Mouse (Mus musculus) liver, embryonic 11.5 days (tissue): ENCODE measurements around the gene Sh3d19. TPM values are rescaled to one million over a fixed set of nuclear protein-coding genes. Genes with fewer than 3 reads are reported as not detected.
A peak's percentile ranks its signal among the peaks of the same experiment; 100 is the strongest.
"Not testable (repeated sequence)": the region's sequence is repeated elsewhere in the genome, so short reads cannot be mapped to it uniquely, and the experiment has no call there.

Source experiments
- ATAC-seq: fragments of 200-750 bp; cut with Nextera tagmentation; replicated peaks from 2 replicates; pipeline ENCODE4 v1.8.0; 2017; ENCODE audit warnings: moderate number of reproducible peaks, mild to moderate bottlenecking, moderate TSS enrichment, moderate library complexity; ENCODE audit not compliant: low FRiP score
- DNase-seq: peaks from one replicate; pipeline ENCODE4 v3.0.0-alpha.2; 2017; ENCODE audit warnings: low spot score
- H3K27ac ChIP-seq: fragments of 300-500 bp; sonication (generic); 2 replicates; pipeline ENCODE4 v1.5.1; 2014; ENCODE audit warnings: mild to moderate bottlenecking, low read depth, low read length, control low read depth
- H3K27me3 ChIP-seq: fragments of 300-500 bp; sonication (generic); replicated peaks from 2 replicates; pipeline ENCODE4 v1.6.1; 2014; ENCODE audit warnings: low read length, mixed read lengths; ENCODE audit not compliant: control insufficient read depth, insufficient read depth
- H3K36me3 ChIP-seq: fragments of 300-500 bp; sonication (generic); 2 replicates; pipeline ENCODE4 v1.6.1; 2014; ENCODE audit warnings: mild to moderate bottlenecking, low read length, moderate library complexity, mixed read lengths; ENCODE audit not compliant: control insufficient read depth, insufficient read depth
- H3K4me1 ChIP-seq: fragments of 300-500 bp; sonication (generic); replicated peaks from 2 replicates; pipeline ENCODE4 v1.6.1; 2014; ENCODE audit warnings: low read length, mixed read lengths; ENCODE audit not compliant: control insufficient read depth, insufficient read depth
- H3K4me2 ChIP-seq: fragments of 300-500 bp; sonication (generic); 2 replicates; pipeline ENCODE4 v1.6.1; 2014; ENCODE audit warnings: mild to moderate bottlenecking, control low read depth, moderate library complexity
- H3K4me3 ChIP-seq: fragments of 300-500 bp; sonication (generic); 2 replicates; pipeline ENCODE4 v1.5.1; 2014; ENCODE audit warnings: low read depth, low read length, control low read depth
- H3K9ac ChIP-seq: fragments of 300-500 bp; sonication (generic); 2 replicates; pipeline ENCODE4 v1.6.1; 2014; ENCODE audit warnings: low read depth, low read length, control low read depth
- H3K9me3 ChIP-seq: fragments of 300-500 bp; sonication (generic); 2 replicates; pipeline ENCODE4 v1.6.1; 2016; ENCODE audit warnings: low read length, inconsistent platforms, mixed read lengths; ENCODE audit not compliant: control insufficient read depth
- WGBS: fragments of 180-500 bp; shearing (Covaris S2); extraction: QIAGEN DNeasy Blood & Tissue Kit; methylation state at CpG from one replicate; pipeline ENCODE4 v1.1.7; 2014; 5-methylcytosine and 5-hydroxymethylcytosine counted together
- polyA plus RNA-seq: library from polyadenylated mRNA; unstranded; fragments of >200 nt; fragmentation: Nextera tagmentation; extraction: Ambion mirVana; gene quantifications from 2 replicates; pipeline ENCODE4 v1.2.1, GENCODE M21; 2014

The Sh3d19 gene
- polyA plus RNA-seq, 1 experiment from 2014 or later, result 20.7 TPM

GRCm38 (mm10) chr3:86103449-86104291, 132.8 kb downstream of the Sh3d19 start:
- no peaks in the 10 kb centered on the region for H3K27me3 ChIP-seq
- ATAC-seq, result no peak
- H3K4me3 ChIP-seq, result no peak overlapping the region
- 74% methylated on average over 18 of the region's 18 CpGs for WGBS
- peaks cover 3% of the 10 kb centered on the region; the same call in 1 of the 2 replicates for H3K36me3 ChIP-seq
- no peak overlapping the region for H3K4me2 ChIP-seq
- no peak for DNase-seq
- H3K4me1 ChIP-seq, result no peaks in the 10 kb centered on the region; the same call in 1 of the 2 replicates
- H3K27ac ChIP-seq, result no peak overlapping the region
- no peak overlapping the region for H3K9ac ChIP-seq
- H3K9me3 ChIP-seq, result no peaks in the 10 kb centered on the region

- 86% methylated on average over 7 of the region's 7 CpGs for WGBS
- H3K27ac ChIP-seq, H3K27me3 ChIP-seq, H3K9me3 ChIP-seq, H3K4me3 ChIP-seq, H3K4me2 ChIP-seq, H3K4me1 ChIP-seq, H3K9ac ChIP-seq, H3K36me3 ChIP-seq, ATAC-seq, DNase-seq: not testable (repeated sequence)
These were observed 133.5 kb downstream of the Sh3d19 start for GRCm38 (mm10) chr3:86104433-86104832.

GRCm38 (mm10) chr3:86104909-86105308, 134.0 kb downstream of the Sh3d19 start:
- Histone ChIP-seq H3K27ac (no peak overlapping the region), H3K4me1 (peaks cover 9% of the 10 kb centered on the region), H3K36me3 (peaks cover 3% of the 10 kb centered on the region; the same call in 1 of the 2 replicates), H3K9me3 (no peaks in the 10 kb centered on the region), H3K4me2 (no peak overlapping the region), H3K4me3 (no peak overlapping the region), H3K27me3 (no peaks in the 10 kb centered on the region), H3K9ac (no peak overlapping the region)
- WGBS, result 78% methylated on average over 4 of the region's 4 CpGs
- no peak for DNase-seq
- no peak for ATAC-seq

GRCm38 (mm10) chr3:86106086-86106632, 135.2 kb downstream of the Sh3d19 start:
- H3K4me1 ChIP-seq, result peaks cover 11% of the 10 kb centered on the region
- peaks cover 3% of the 10 kb centered on the region; the same call in 1 of the 2 replicates for H3K36me3 ChIP-seq
- ATAC-seq, result no peak
- no peak overlapping the region for H3K9ac ChIP-seq
- H3K27ac ChIP-seq, result no peak overlapping the region
- H3K4me3 ChIP-seq, result no peak overlapping the region
- H3K27me3 ChIP-seq, result no peaks in the 10 kb centered on the region
- DNase-seq, result no peak
- H3K9me3 ChIP-seq, result no peaks in the 10 kb centered on the region
- 95% methylated on average over 8 of the region's 8 CpGs for WGBS
- H3K4me2 ChIP-seq, result no peak overlapping the region

- no peaks in the 10 kb centered on the region for H3K9me3 ChIP-seq
- H3K27me3 ChIP-seq, result no peaks in the 10 kb centered on the region
- H3K4me3 ChIP-seq, result no peak overlapping the region
- 84% methylated on average over 8 of the region's 8 CpGs for WGBS
- ATAC-seq (no peak), DNase-seq (no peak)
- H3K36me3 ChIP-seq, result no peaks in the 10 kb centered on the region
- H3K27ac ChIP-seq, result peak overlapping the region; percentile 81
- H3K4me1 ChIP-seq, result peaks cover 13% of the 10 kb centered on the region
- no peak overlapping the region for H3K4me2 ChIP-seq
- H3K9ac ChIP-seq, result no peak overlapping the region
These were observed 137.0 kb downstream of the Sh3d19 start for GRCm38 (mm10) chr3:86107637-86108539.

- Histone ChIP-seq H3K36me3 (no peaks in the 10 kb centered on the region), H3K9ac (no peak overlapping the region), H3K4me1 (peaks cover 13% of the 10 kb centered on the region), H3K9me3 (no peaks in the 10 kb centered on the region), H3K27me3 (no peaks in the 10 kb centered on the region), H3K27ac (peak overlapping the region; percentile 81), H3K4me2 (no peak overlapping the region), H3K4me3 (no peak overlapping the region)
- ATAC-seq (peak; percentile 97), DNase-seq (no peak)
- 51% methylated on average over 4 of the region's 4 CpGs for WGBS
These were observed 137.7 kb downstream of the Sh3d19 start for GRCm38 (mm10) chr3:86108576-86108975.

GRCm38 (mm10) chr3:86109099-86109498, 138.2 kb downstream of the Sh3d19 start:
- H3K9ac ChIP-seq, result peak overlapping the region; percentile 41; the same call in 1 of the 2 replicates
- H3K4me1 ChIP-seq, result peaks cover 13% of the 10 kb centered on the region
- WGBS, result 74% methylated on average over 7 of the region's 7 CpGs

GRCm38 (mm10) chr3:86110077-86110476, 139.2 kb downstream of the Sh3d19 start:
- Histone ChIP-seq H3K27me3 (no peaks in the 10 kb centered on the region), H3K27ac (peak overlapping the region; percentile 81), H3K36me3 (no peaks in the 10 kb centered on the region), H3K4me1 (peaks cover 13% of the 10 kb centered on the region), H3K9me3 (no peaks in the 10 kb centered on the region), H3K4me3 (no peak overlapping the region), H3K4me2 (peak overlapping the region; percentile 53), H3K9ac (peak overlapping the region; percentile 35)
- DNase-seq, result peak; percentile 43
- WGBS, result 16% methylated on average over 10 of the region's 10 CpGs
- peak; percentile 64 for ATAC-seq

More at GRCm38 (mm10) chr3:86109099-86109498, 138.2 kb downstream of the Sh3d19 start:
- H3K27ac ChIP-seq, result peak overlapping the region; percentile 81
- H3K9me3 ChIP-seq, result no peaks in the 10 kb centered on the region
- no peak overlapping the region for H3K4me3 ChIP-seq
- ATAC-seq (no peak), DNase-seq (no peak)
- H3K36me3 ChIP-seq, result no peaks in the 10 kb centered on the region
- no peaks in the 10 kb centered on the region for H3K27me3 ChIP-seq
- no peak overlapping the region; the same call in 1 of the 2 replicates for H3K4me2 ChIP-seq
